Mouse (Mus musculus) limb, embryonic 14.5 days (tissue): ENCODE results near the gene Map2k2. TPM values are rescaled to one million over a fixed set of nuclear protein-coding genes. Genes with fewer than 3 reads are reported as not detected.

Experiments used
- ATAC-seq: fragments of 200-750 bp; cut with Nextera tagmentation; 2 replicates; pipeline ENCODE4 v1.8.0; 2017; ENCODE audit warnings: low read depth, moderate number of reproducible peaks, moderate TSS enrichment; ENCODE audit not compliant: low FRiP score
- DNase-seq: peaks from one replicate; pipeline ENCODE4 v3.0.0-alpha.2; 2015; ENCODE audit warnings: low spot score
- H3K27ac ChIP-seq: fragments of 300-500 bp; sonication (generic); replicated peaks from 2 replicates; pipeline ENCODE4 v1.5.1; 2014; ENCODE audit warnings: low read depth, mild to moderate bottlenecking, low read length, moderate library complexity, mixed read lengths
- H3K27me3 ChIP-seq: fragments of 300-500 bp; sonication (generic); 2 replicates; pipeline ENCODE4 v1.6.1; 2014; ENCODE audit warnings: low read length, mixed read lengths; ENCODE audit not compliant: control insufficient read depth, insufficient read depth
- H3K36me3 ChIP-seq: fragments of 300-500 bp; sonication (generic); 2 replicates; pipeline ENCODE4 v1.6.1; 2014; ENCODE audit warnings: mild to moderate bottlenecking, low read length, moderate library complexity, mixed read lengths; ENCODE audit not compliant: control insufficient read depth, insufficient read depth
- H3K4me1 ChIP-seq: fragments of 300-500 bp; sonication (generic); 2 replicates; pipeline ENCODE4 v1.6.1; 2014; ENCODE audit warnings: antibody characterized with exemption, low read length, mixed read lengths; ENCODE audit not compliant: control insufficient read depth, insufficient read depth
- H3K4me2 ChIP-seq: fragments of 300-500 bp; sonication (generic); replicated peaks from 2 replicates; pipeline ENCODE4 v1.6.1; 2014; ENCODE audit warnings: low read depth, mild to moderate bottlenecking, low read length, moderate library complexity; ENCODE audit not compliant: severe bottlenecking
- H3K4me3 ChIP-seq: fragments of 300-500 bp; sonication (generic); replicated peaks from 2 replicates; pipeline ENCODE4 v1.5.1; 2014; ENCODE audit warnings: low read length
- H3K9ac ChIP-seq: fragments of 300-500 bp; sonication (generic); 2 replicates; pipeline ENCODE4 v1.6.1; 2014; ENCODE audit warnings: mild to moderate bottlenecking, low read depth, low read length, moderate library complexity; ENCODE audit not compliant: severe bottlenecking
- H3K9me3 ChIP-seq: fragments of 300-500 bp; sonication (generic); 2 replicates; pipeline ENCODE4 v1.6.1; 2016; ENCODE audit warnings: low read length; ENCODE audit not compliant: control insufficient read depth
- POLR2A ChIP-seq: fragments of 200-500 bp; IDR thresholded peaks from 2 replicates; pipeline ENCODE4 v1.8.0; 2012; ENCODE audit warnings: inconsistent platforms, mild to moderate bottlenecking, moderate library complexity, borderline replicate concordance; ENCODE audit not compliant: insufficient read depth, insufficient read length; ENCODE audit errors: extremely low read depth
- WGBS: fragments of 180-500 bp; shearing (Covaris S2); extraction: QIAGEN DNeasy Blood & Tissue Kit; methylation state at CpG from one replicate; pipeline ENCODE4 v1.1.7; 2014; 5-methylcytosine and 5-hydroxymethylcytosine counted together
- polyA plus RNA-seq, 2 experiments: library from polyadenylated mRNA; depleted of rRNA in 1 of 2; stranded (reverse) in 1 of 2; unstranded in 1 of 2; fragments of >200 nt; fragmentation: Nextera tagmentation in 1 of 2; extraction: Ambion mirVana in 1 of 2; gene quantifications; 2 replicates each; pipeline versions ENCODE4 v1.2.1 to v1.2.3; 2012 to 2014

Map2k2 gene
- polyA plus RNA-seq, 2 experiments, result 165 to 176 TPM

GRCm38 (mm10) chr10:81138131-81138782 is 32.5 kb downstream of the Map2k2 start:
- 0 out of 2 replicates have a peak, but pooled peaks have one; percentile 5 for TF ChIP-seq POLR2A
- DNase-seq (no peak), ATAC-seq (no peak)
- Histone ChIP-seq H3K36me3 (0 out of 2 replicates have a peak, but pooled peaks cover 3% of the 10 kb centered on the region), H3K9me3 (no peaks in the 10 kb centered on the region), H3K4me1 (peaks cover 47% of the 10 kb centered on the region), H3K9ac (peak overlapping the region; percentile 85), H3K27me3 (peaks cover 23% of the 10 kb centered on the region), H3K27ac (peak overlapping the region; percentile 81), H3K4me2 (peak overlapping the region; percentile 90), H3K4me3 (peak overlapping the region; percentile 93)
- WGBS, result 3% methylated on average over 18 of the region's 24 CpGs

GRCm38 (mm10) chr10:81138821-81139528 is 33.3 kb downstream of the Map2k2 start:
- ATAC-seq, result no peak
- WGBS, result 52% methylated on average over 11 of the region's 11 CpGs
- H3K9ac ChIP-seq, result peak overlapping the region; percentile 85
- peak overlapping the region; percentile 93 for H3K4me3 ChIP-seq
- no peak overlapping the region for H3K27ac ChIP-seq
- peaks cover 20% of the 10 kb centered on the region for H3K27me3 ChIP-seq
- H3K4me1 ChIP-seq, result peaks cover 45% of the 10 kb centered on the region
- no peaks in the 10 kb centered on the region for H3K9me3 ChIP-seq
- DNase-seq, result no peak
- peak overlapping the region; percentile 90 for H3K4me2 ChIP-seq
- peaks cover 8% of the 10 kb centered on the region for H3K36me3 ChIP-seq
- TF ChIP-seq POLR2A, result no peak

- peaks cover 15% of the 10 kb centered on the region for H3K27me3 ChIP-seq
- no peaks in the 10 kb centered on the region for H3K9me3 ChIP-seq
- peaks cover 14% of the 10 kb centered on the region for H3K36me3 ChIP-seq
- ATAC-seq, result no peak
- H3K4me3 ChIP-seq, result 0 out of 2 replicates have a peak overlapping the region, but pooled peaks have one; percentile 93
- H3K9ac ChIP-seq, result no peak overlapping the region
- no peak overlapping the region for H3K27ac ChIP-seq
- peak overlapping the region; percentile 90 for H3K4me2 ChIP-seq
- no peak for DNase-seq
- TF ChIP-seq POLR2A, result no peak
- H3K4me1 ChIP-seq, result peaks cover 42% of the 10 kb centered on the region
- WGBS, result 85% methylated on average over 4 of the region's 4 CpGs
Measured at GRCm38 (mm10) chr10:81139529-81139846, 33.8 kb downstream of the Map2k2 start.

GRCm38 (mm10) chr10:81140005-81140404 is 34.3 kb downstream of the Map2k2 start:
- H3K9me3 ChIP-seq, result no peaks in the 10 kb centered on the region
- H3K4me3 ChIP-seq, result peak overlapping the region; percentile 93; the same call in 1 of the 2 replicates
- H3K9ac ChIP-seq, result no peak overlapping the region
- WGBS, result 53% methylated on average over 8 of the region's 8 CpGs
- H3K36me3 ChIP-seq, result peaks cover 19% of the 10 kb centered on the region
- no peak for TF ChIP-seq POLR2A
- peak overlapping the region; percentile 90 for H3K4me2 ChIP-seq
- no peak overlapping the region for H3K27ac ChIP-seq
- peaks cover 10% of the 10 kb centered on the region for H3K27me3 ChIP-seq
- peaks cover 42% of the 10 kb centered on the region for H3K4me1 ChIP-seq
- ATAC-seq, result no peak
- no peak for DNase-seq

- no peak for ATAC-seq
- Histone ChIP-seq H3K9me3 (no peaks in the 10 kb centered on the region), H3K4me1 (peaks cover 33% of the 10 kb centered on the region), H3K27ac (no peak overlapping the region), H3K27me3 (peaks cover under 1% of the 10 kb centered on the region; the same call in 1 of the 2 replicates), H3K36me3 (peaks cover 28% of the 10 kb centered on the region), H3K9ac (peak overlapping the region; percentile 16; the same call in 1 of the 2 replicates), H3K4me3 (0 out of 2 replicates have a peak overlapping the region, but pooled peaks have one; percentile 93), H3K4me2 (peak overlapping the region; percentile 28)
- 45% methylated on average over 10 of the region's 10 CpGs for WGBS
- TF ChIP-seq POLR2A, result no peak
- DNase-seq, result no peak
Measured at GRCm38 (mm10) chr10:81140717-81141454, 35.2 kb downstream of the Map2k2 start.
